Mouse (Mus musculus): ENCODE results near the gene Rabep2. TPM values are rescaled to one million over a fixed set of nuclear protein-coding genes. Genes with fewer than 3 reads are reported as not detected.
"Not testable (repeated sequence)": the region's sequence is repeated elsewhere in the genome, so short reads cannot be mapped to it uniquely, and the experiment has no call there.

The Rabep2 gene
- polyA plus RNA-seq, 1 experiment from 2014 or later = 18.1 TPM

DNA sequence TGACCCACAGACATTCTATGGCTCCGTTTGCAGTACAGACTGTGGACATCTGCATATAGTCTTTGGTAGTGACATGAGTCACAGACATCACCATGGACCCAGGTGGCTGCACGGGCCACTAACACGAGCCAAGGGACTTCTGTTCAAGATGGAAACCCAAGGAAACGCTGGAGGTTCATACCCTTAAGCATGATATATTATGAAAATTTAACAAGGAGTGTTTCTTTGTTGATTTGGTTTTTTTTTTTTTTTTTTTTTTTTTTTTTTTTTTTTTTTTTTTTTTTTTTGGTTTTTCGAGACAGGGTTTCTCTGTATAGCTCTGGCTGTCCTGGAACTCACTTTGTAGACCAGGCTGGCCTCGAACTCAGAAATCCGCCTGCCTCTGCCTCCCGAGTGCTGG is 26.0 kb upstream of the Rabep2 start:
- WGBS (ENCODE audit: insufficient replicate concordance) = 71% methylated on average over 8 of the region's 8 CpGs

DNA sequence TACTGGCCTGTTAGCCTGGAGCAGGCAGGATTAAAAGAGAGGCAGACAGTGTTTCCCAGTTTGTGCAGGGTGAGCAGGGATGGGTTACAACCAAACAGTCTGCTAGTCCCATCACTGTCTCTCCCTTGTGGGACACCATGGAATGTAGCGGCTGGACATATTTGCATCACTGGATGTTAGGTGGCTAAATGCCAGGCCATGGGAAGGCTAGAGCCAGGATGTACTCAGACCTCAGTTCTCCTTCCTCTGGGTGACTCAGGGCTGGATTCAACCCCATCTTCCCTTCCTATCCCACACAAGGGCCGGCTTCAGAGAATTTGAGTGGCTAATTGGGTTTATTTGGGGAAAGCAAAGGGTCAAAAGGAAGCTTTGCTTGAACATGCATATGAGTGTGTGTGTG is 19.9 kb upstream of the Rabep2 start:
- Histone ChIP-seq H3K36me3 (ENCODE audit: control insufficient read depth, insufficient read depth, low read length) (no peaks in the 10 kb centered on the region), H3K9ac (ENCODE audit: low read depth, low read length) (no peak overlapping the region), H3K4me2 (no peak overlapping the region), H3K9me3 (replicated peaks; ENCODE audit: control insufficient read depth, low read length) (no peaks in the 10 kb centered on the region), H3K4me1 (ENCODE audit: control insufficient read depth, insufficient read depth, low read length) (no peaks in the 10 kb centered on the region), H3K27ac (ENCODE audit: low read depth, low read length) (no peak overlapping the region), H3K4me3 (ENCODE audit: low read depth, low read length) (no peak overlapping the region), H3K27me3 (ENCODE audit: control insufficient read depth, insufficient read depth, low read length) (no peaks in the 10 kb centered on the region; the same call in 1 of the 2 replicates)
- no peak for ATAC-seq (replicated peaks; ENCODE audit: insufficient number of reproducible peaks, low FRiP score, low TSS enrichment)
- WGBS (ENCODE audit: insufficient replicate concordance) = 76% methylated on average over 2 of the region's 2 CpGs

More for the DNA sequence above, 26.0 kb upstream of the Rabep2 start:
- ATAC-seq (replicated peaks; ENCODE audit: insufficient number of reproducible peaks, low FRiP score, low TSS enrichment); H3K4me1 ChIP-seq (ENCODE audit: control insufficient read depth, insufficient read depth, low read length); H3K9me3 ChIP-seq (replicated peaks; ENCODE audit: control insufficient read depth, low read length); H3K9ac ChIP-seq (ENCODE audit: low read depth, low read length); H3K36me3 ChIP-seq (ENCODE audit: control insufficient read depth, insufficient read depth, low read length); H3K27ac ChIP-seq (ENCODE audit: low read depth, low read length); H3K27me3 ChIP-seq (ENCODE audit: control insufficient read depth, insufficient read depth, low read length); H3K4me2 ChIP-seq; H3K4me3 ChIP-seq (ENCODE audit: low read depth, low read length): not testable (repeated sequence)

GRCm38 (mm10) chr7:126411061-126411460 is 17.5 kb upstream of the Rabep2 start:
- no peak overlapping the region for H3K9ac ChIP-seq (ENCODE audit: low read depth, low read length)

DNA sequence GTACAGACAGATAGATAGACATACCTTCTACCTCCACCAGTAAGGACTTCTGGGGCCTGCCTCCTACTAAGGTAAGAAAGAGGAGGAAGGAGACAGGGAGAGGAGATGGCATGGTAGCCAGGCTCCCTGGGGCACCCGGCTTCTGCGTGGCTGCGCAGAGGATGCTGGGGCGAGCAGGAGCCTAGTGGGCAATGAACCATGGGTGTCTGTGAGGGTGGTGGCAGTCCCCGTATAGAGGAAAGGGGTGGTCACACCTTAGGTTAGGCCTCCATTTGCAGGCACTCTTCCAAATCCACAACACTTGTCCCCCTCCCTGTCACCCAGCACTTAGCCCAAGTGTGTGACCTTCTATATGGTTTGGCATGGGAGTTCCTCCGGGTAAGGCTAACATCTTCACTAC is 13.8 kb upstream of the Rabep2 start, which contains the start of gene Cd19:
Gene Cd19, minus strand, starts transcription at position 165 of the 400 bp plus-strand sequence.
- Histone ChIP-seq H3K9me3 (replicated peaks; ENCODE audit: control insufficient read depth, low read length) (no peaks in the 10 kb centered on the region), H3K27ac (ENCODE audit: low read depth, low read length) (no peak within 1 kb of the TSS), H3K4me1 (ENCODE audit: control insufficient read depth, insufficient read depth, low read length) (no peaks in the 10 kb centered on the region), H3K4me2 (no peak within 1 kb of the TSS), H3K36me3 (ENCODE audit: control insufficient read depth, insufficient read depth, low read length) (no peaks in the 10 kb centered on the region), H3K4me3 (ENCODE audit: low read depth, low read length) (no peak within 1 kb of the TSS), H3K9ac (ENCODE audit: low read depth, low read length) (no peak within 1 kb of the TSS), H3K27me3 (ENCODE audit: control insufficient read depth, insufficient read depth, low read length) (no peaks in the 10 kb centered on the region; the same call in 1 of the 2 replicates)
- 73% methylated on average over 6 of the region's 6 CpGs for WGBS (ENCODE audit: insufficient replicate concordance)
- no peak for ATAC-seq (replicated peaks; ENCODE audit: insufficient number of reproducible peaks, low FRiP score, low TSS enrichment)

More at GRCm38 (mm10) chr7:126411061-126411460, 17.5 kb upstream of the Rabep2 start:
- no peaks in the 10 kb centered on the region for H3K36me3 ChIP-seq (ENCODE audit: control insufficient read depth, insufficient read depth, low read length)
- 89% methylated on average over 4 of the region's 4 CpGs for WGBS (ENCODE audit: insufficient replicate concordance)
- H3K27me3 ChIP-seq (ENCODE audit: control insufficient read depth, insufficient read depth, low read length) = no peaks in the 10 kb centered on the region; the same call in 1 of the 2 replicates
- no peak for ATAC-seq (replicated peaks; ENCODE audit: insufficient number of reproducible peaks, low FRiP score, low TSS enrichment)
- no peak overlapping the region for H3K27ac ChIP-seq (ENCODE audit: low read depth, low read length)
- H3K4me3 ChIP-seq (ENCODE audit: low read depth, low read length) = no peak overlapping the region
- H3K4me1 ChIP-seq (ENCODE audit: control insufficient read depth, insufficient read depth, low read length) = no peaks in the 10 kb centered on the region
- no peak overlapping the region for H3K4me2 ChIP-seq
- no peaks in the 10 kb centered on the region for H3K9me3 ChIP-seq (replicated peaks; ENCODE audit: control insufficient read depth, low read length)

GRCm38 (mm10) chr7:126416615-126417014 is 11.9 kb upstream of the Rabep2 start:
- no peaks in the 10 kb centered on the region; the same call in 1 of the 2 replicates for H3K27me3 ChIP-seq (ENCODE audit: control insufficient read depth, insufficient read depth, low read length)
- H3K36me3 ChIP-seq (ENCODE audit: control insufficient read depth, insufficient read depth, low read length) = no peaks in the 10 kb centered on the region
- 47% methylated on average over 2 of the region's 2 CpGs for WGBS (ENCODE audit: insufficient replicate concordance)
- no peak overlapping the region for H3K27ac ChIP-seq (ENCODE audit: low read depth, low read length)
- no peaks in the 10 kb centered on the region for H3K4me1 ChIP-seq (ENCODE audit: control insufficient read depth, insufficient read depth, low read length)
- no peak overlapping the region for H3K9ac ChIP-seq (ENCODE audit: low read depth, low read length)
- ATAC-seq (replicated peaks; ENCODE audit: insufficient number of reproducible peaks, low FRiP score, low TSS enrichment) = no peak
- no peak overlapping the region for H3K4me3 ChIP-seq (ENCODE audit: low read depth, low read length)
- no peak overlapping the region for H3K4me2 ChIP-seq
- H3K9me3 ChIP-seq (replicated peaks; ENCODE audit: control insufficient read depth, low read length) = no peaks in the 10 kb centered on the region

- Histone ChIP-seq H3K27ac (ENCODE audit: low read depth, low read length) (no peak overlapping the region), H3K9ac (ENCODE audit: low read depth, low read length) (no peak overlapping the region), H3K4me2 (no peak overlapping the region), H3K4me3 (ENCODE audit: low read depth, low read length) (no peak overlapping the region), H3K9me3 (replicated peaks; ENCODE audit: control insufficient read depth, low read length) (no peaks in the 10 kb centered on the region), H3K4me1 (ENCODE audit: control insufficient read depth, insufficient read depth, low read length) (no peaks in the 10 kb centered on the region), H3K27me3 (ENCODE audit: control insufficient read depth, insufficient read depth, low read length) (no peaks in the 10 kb centered on the region; the same call in 1 of the 2 replicates), H3K36me3 (ENCODE audit: control insufficient read depth, insufficient read depth, low read length) (no peaks in the 10 kb centered on the region)
- ATAC-seq (replicated peaks; ENCODE audit: insufficient number of reproducible peaks, low FRiP score, low TSS enrichment) = no peak
- 47% methylated on average over 8 of the region's 8 CpGs for WGBS (ENCODE audit: insufficient replicate concordance)
These were observed 11.5 kb upstream of the Rabep2 start for GRCm38 (mm10) chr7:126417045-126417444.

- no peak for ATAC-seq (replicated peaks; ENCODE audit: insufficient number of reproducible peaks, low FRiP score, low TSS enrichment)
- Histone ChIP-seq H3K27ac (ENCODE audit: low read depth, low read length) (no peak overlapping the region), H3K27me3 (ENCODE audit: control insufficient read depth, insufficient read depth, low read length) (no peaks in the 10 kb centered on the region; the same call in 1 of the 2 replicates), H3K4me1 (ENCODE audit: control insufficient read depth, insufficient read depth, low read length) (no peaks in the 10 kb centered on the region), H3K36me3 (ENCODE audit: control insufficient read depth, insufficient read depth, low read length) (no peaks in the 10 kb centered on the region), H3K9me3 (replicated peaks; ENCODE audit: control insufficient read depth, low read length) (no peaks in the 10 kb centered on the region), H3K4me3 (ENCODE audit: low read depth, low read length) (no peak overlapping the region), H3K4me2 (no peak overlapping the region), H3K9ac (ENCODE audit: low read depth, low read length) (no peak overlapping the region)
- 89% methylated on average over 4 of the region's 4 CpGs for WGBS (ENCODE audit: insufficient replicate concordance)
These were observed 11.0 kb upstream of the Rabep2 start for GRCm38 (mm10) chr7:126417606-126418005.

DNA sequence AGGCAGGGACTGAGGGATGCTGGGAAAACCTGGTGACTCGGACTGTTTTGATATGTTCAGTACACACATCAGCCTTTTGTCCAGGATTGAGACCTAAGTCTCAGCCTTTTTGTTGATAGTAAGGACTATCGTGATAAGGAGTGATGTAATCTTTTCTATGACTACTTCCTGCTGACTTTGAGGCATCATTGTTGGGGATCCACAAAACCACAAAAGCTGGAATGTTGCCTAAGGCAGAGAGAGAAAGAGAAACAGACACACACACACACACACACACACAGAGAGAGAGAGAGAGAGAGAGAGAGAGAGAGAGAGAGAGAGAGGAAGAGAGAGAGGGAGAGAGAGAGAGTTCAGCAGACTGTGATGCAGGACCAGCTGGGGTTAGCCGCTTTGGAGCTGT is 10.1 kb upstream of the Rabep2 start:
- ATAC-seq (replicated peaks; ENCODE audit: insufficient number of reproducible peaks, low FRiP score, low TSS enrichment) = no peak
- Histone ChIP-seq H3K4me2 (no peak overlapping the region), H3K9ac (ENCODE audit: low read depth, low read length) (no peak overlapping the region), H3K9me3 (replicated peaks; ENCODE audit: control insufficient read depth, low read length) (no peaks in the 10 kb centered on the region), H3K36me3 (ENCODE audit: control insufficient read depth, insufficient read depth, low read length) (no peaks in the 10 kb centered on the region), H3K27me3 (ENCODE audit: control insufficient read depth, insufficient read depth, low read length) (no peaks in the 10 kb centered on the region; the same call in 1 of the 2 replicates), H3K4me3 (ENCODE audit: low read depth, low read length) (no peak overlapping the region), H3K27ac (ENCODE audit: low read depth, low read length) (no peak overlapping the region), H3K4me1 (ENCODE audit: control insufficient read depth, insufficient read depth, low read length) (no peaks in the 10 kb centered on the region)
- 54% methylated on average over 3 of the region's 3 CpGs for WGBS (ENCODE audit: insufficient replicate concordance)

- no peaks in the 10 kb centered on the region for H3K4me1 ChIP-seq (ENCODE audit: control insufficient read depth, insufficient read depth, low read length)
- H3K27ac ChIP-seq (ENCODE audit: low read depth, low read length) = no peak overlapping the region
- ATAC-seq (replicated peaks; ENCODE audit: insufficient number of reproducible peaks, low FRiP score, low TSS enrichment) = no peak
- no peak overlapping the region for H3K4me3 ChIP-seq (ENCODE audit: low read depth, low read length)
- no peaks in the 10 kb centered on the region for H3K9me3 ChIP-seq (replicated peaks; ENCODE audit: control insufficient read depth, low read length)
- H3K36me3 ChIP-seq (ENCODE audit: control insufficient read depth, insufficient read depth, low read length) = no peaks in the 10 kb centered on the region
- H3K9ac ChIP-seq (ENCODE audit: low read depth, low read length) = no peak overlapping the region
- no peak overlapping the region for H3K4me2 ChIP-seq
- H3K27me3 ChIP-seq (ENCODE audit: control insufficient read depth, insufficient read depth, low read length) = no peaks in the 10 kb centered on the region
- WGBS (ENCODE audit: insufficient replicate concordance) = 68% methylated on average over 5 of the region's 5 CpGs
These were observed 6.8 kb upstream of the Rabep2 start for GRCm38 (mm10) chr7:126421756-126422155.
